Mouse (Mus musculus) layer of hippocampus, adult 8-10 months (tissue): ENCODE results near the gene Gemin7. TPM values are rescaled to one million over a fixed set of nuclear protein-coding genes. Genes with fewer than 3 reads are reported as not detected.
A peak's percentile ranks its signal among the peaks of the same experiment; 100 is the strongest.

Experiments used
- DNase-seq, 2 experiments: peaks; one replicate each; pipeline ENCODE4 v3.0.0; 2022; ENCODE audit warnings: low spot score in 2 of 2
- total RNA-seq, 4 experiments: library from RNA; stranded (reverse); gene quantifications; 2 replicates each; pipeline ENCODE4 v1.2.4; 2022

Gemin7 gene
- total RNA-seq, 4 experiments from 2014 or later = 43.4 to 54.4 (median 49.2) TPM

DNA sequence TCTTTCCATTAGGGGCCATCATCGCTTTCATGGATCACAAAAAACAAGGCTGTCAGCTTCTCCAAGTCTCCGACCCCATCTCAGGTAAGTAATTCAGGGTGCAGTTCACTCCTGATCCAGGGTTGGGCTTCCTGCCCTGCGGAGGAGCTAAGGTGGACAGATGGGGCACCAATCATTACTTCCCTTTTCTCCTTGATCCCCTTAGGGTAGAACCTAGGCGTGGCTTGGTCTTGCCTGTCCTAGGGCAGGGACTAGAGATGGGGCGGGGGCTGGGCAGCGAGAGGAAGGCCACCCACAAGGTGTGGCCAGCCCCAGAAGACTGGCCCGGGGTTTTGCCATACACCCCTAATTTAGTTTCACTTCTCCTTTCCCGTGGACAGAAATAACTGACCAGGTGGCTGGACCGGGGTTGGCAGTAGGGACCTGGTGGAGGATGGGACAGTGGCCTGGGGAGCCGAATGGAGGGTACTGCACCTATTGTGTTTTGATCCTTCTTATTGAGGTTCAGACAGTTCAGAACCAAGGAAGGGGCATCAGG, 551 bp upstream of the Gemin7 start:
- DNase-seq = no peak

DNA sequence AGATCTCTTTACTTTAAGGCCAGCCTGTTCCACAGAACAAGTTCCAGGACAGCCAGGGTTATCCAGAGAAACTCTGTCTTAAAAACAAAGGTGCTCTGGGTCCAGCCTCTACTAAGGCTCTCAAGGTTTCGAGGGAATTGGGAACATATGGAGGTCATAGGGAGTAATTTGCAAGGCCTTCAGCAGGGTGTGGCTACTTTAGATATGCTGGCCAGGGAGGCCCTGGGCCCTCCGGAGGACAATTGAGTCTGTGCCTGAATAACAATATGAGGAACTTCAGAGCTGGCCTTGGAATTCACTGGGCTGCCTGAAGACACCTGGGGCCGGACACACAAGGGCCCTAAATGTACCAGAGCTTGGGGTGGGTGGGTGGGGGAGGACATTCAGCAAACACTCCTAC, 1.8 kb downstream of the Gemin7 start:
- DNase-seq = no peak

- no peak for DNase-seq
These were observed 3.6 kb downstream of the Gemin7 start for GRCm38 (mm10) chr7:19573776-19574140.

DNA sequence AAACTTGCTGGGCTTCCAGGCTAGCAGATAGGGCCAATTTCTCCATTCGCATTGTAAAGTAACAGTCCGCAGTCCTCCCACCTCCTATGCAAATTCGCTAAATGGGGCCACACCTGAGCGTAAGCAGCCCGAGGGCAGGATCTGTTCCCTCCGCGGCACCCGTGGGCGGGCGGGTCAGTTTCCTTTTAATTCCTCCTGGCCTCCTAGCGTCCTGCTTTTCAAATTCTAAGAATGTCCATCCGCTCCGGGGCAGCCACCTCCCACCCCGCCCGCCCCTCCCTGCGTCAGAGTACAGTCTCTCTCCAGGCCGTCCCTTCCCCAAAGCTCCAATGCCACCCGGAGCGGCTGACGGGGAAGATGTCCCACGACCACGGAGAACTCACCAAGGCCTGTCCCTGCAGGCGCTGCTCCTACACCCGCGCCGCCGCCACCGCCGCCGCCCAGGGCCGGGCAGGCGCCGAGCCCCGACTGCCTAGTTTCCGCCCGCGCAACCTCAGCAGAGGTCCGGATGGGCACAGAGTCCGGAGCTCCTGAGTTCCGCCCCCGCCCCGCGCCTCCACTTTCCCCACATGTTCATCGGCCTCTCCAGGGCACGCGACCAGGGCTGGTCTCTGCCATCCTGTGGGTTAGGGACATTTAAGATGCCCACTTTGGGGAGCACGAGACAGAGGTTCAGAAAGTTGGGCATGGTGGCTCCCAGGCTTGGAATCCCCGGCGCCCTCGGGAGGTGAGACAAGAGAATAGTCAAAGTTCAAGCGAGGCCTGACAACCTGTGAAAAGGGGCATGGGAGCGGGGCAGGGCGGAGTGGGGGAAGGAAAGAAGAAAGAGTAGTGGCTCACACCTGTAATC, 4.2 kb downstream of the Gemin7 start:
- DNase-seq = peak in 1 of 2 experiments; percentile 65

DNA sequence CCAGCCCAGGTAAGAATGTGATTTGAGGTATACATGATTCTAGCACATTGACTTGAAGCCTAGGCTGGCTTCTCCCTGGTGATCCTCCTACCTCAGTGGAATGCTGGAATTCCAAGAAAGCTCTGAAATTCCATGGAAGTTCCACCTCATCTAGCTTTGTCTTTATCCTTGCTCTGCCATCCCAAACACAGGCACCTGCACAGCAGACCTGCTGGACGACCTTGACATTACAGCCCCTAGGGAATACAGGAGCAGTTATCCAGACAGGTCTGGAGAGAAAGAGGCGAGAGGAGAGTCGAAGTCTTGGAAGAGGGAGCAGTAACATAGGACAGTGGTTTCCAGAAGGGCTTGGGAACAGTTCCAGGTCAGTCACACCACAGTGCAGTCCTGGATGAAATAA, 7.7 kb downstream of the Gemin7 start:
- no peak for DNase-seq

GRCm38 (mm10) chr7:19567426-19567825, 10.0 kb downstream of the Gemin7 start:
- no peak for DNase-seq

GRCm38 (mm10) chr7:19565803-19566202, 11.6 kb downstream of the Gemin7 start:
- DNase-seq = no peak

- no peak for DNase-seq
These were observed 12.9 kb downstream of the Gemin7 start for GRCm38 (mm10) chr7:19564455-19564854.

- no peak for DNase-seq
These were observed 13.5 kb downstream of the Gemin7 start for GRCm38 (mm10) chr7:19563884-19564283.

GRCm38 (mm10) chr7:19562643-19563410, 14.6 kb downstream of the Gemin7 start, which contains the start of gene Ppp1r37:
Gene Ppp1r37, minus strand, starts transcription at chr7:19563076.
- DNase-seq = no peak

GRCm38 (mm10) chr7:19561765-19562642, 15.4 kb downstream of the Gemin7 start:
- peak; percentile 73 to 86 for DNase-seq

GRCm38 (mm10) chr7:19561431-19561764, 16.0 kb downstream of the Gemin7 start:
- no peak for DNase-seq

- DNase-seq = no peak
These were observed 16.7 kb downstream of the Gemin7 start for GRCm38 (mm10) chr7:19560491-19561260.

DNA sequence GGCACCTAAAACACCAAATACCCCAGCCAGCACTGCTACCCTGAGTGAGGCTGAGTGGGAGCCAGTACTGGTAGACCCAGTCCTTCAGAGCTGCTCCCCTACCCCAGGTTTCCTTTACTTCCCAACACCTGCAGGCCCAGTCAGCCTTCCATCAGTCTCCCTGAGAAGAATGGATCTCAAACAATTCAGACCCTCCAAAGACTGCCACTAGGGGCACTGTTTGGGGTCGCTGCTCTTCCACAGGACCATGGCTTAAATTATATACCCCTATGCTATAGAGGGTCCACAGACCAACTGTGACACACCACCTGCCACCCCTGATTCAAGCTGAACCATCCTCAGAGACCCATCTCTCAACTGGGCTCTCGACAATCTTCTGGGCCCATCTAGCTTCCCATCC, 18.4 kb downstream of the Gemin7 start:
- DNase-seq = no peak

- no peak for DNase-seq
These were observed 19.2 kb downstream of the Gemin7 start for GRCm38 (mm10) chr7:19557982-19558900.

DNA sequence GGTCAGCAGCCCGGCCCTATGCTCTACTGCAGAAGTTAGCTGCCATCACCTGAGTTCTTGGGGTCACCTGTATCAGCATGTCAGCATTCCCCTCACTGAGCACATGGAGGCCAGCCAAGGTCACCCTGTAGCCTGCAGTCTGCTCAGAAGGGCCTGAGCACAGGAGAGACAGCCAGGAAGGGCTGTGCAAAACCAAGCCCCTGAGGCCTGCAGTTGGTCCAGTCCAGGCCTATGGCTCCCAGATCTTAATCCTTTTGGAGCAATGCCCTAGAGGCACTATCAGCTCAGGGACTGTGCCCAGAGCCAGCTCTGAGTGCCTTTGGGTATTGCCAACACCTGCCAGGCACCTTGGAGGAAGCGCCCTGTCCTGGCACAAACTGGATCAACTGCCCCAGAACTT, 20.3 kb downstream of the Gemin7 start:
- DNase-seq = no peak

- DNase-seq = peak; percentile 39 to 51
These were observed 23.2 kb downstream of the Gemin7 start for GRCm38 (mm10) chr7:19554168-19554567.

DNA sequence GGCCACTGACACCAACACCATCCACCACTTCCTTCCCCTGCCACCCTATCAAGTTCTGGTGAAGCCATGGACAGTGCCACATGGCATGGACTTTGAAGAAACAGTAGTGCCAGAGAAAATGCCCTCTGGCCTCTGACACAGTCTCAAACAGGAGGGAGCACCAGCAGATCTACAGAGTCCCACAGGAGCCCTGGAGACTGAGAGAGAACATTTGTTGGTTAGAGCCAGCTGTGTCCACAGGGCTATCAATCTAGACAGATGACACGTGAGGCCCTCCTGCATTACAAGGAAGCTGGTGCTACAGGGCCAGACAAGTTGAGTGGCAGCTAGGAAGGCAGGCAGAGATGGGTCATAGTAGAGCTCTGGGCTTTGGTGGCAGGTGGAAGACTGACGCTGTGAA, 25.0 kb downstream of the Gemin7 start:
- no peak for DNase-seq

GRCm38 (mm10) chr7:19551634-19552033, 25.8 kb downstream of the Gemin7 start:
- no peak for DNase-seq

GRCm38 (mm10) chr7:19549394-19549793, 28.0 kb downstream of the Gemin7 start:
- DNase-seq = no peak
